Mouse (Mus musculus) hindbrain, postnatal 0 days (tissue): Measurements from ENCODE around the gene Zfp276. TPM values are rescaled to one million over a fixed set of nuclear protein-coding genes. Genes with fewer than 3 reads are reported as not detected.

ENCODE experiments used
- ATAC-seq: fragments of 200-750 bp; cut with Nextera tagmentation; 2 replicates; pipeline ENCODE4 v1.8.0; 2017; ENCODE audit warnings: mild to moderate bottlenecking, moderate TSS enrichment, moderate library complexity
- DNase-seq: peaks from one replicate; pipeline ENCODE4 v3.0.0-alpha.2; 2015; ENCODE audit warnings: low spot score
- H3K27ac ChIP-seq: fragments of 300-500 bp; sonication (generic); 2 replicates; pipeline ENCODE4 v1.5.1; 2014; ENCODE audit warnings: mild to moderate bottlenecking
- H3K27me3 ChIP-seq: fragments of 300-500 bp; sonication (generic); 2 replicates; pipeline ENCODE4 v1.6.1; 2014; ENCODE audit warnings: low read length, mixed read lengths; ENCODE audit not compliant: insufficient read depth
- H3K36me3 ChIP-seq: fragments of 300-500 bp; sonication (generic); 2 replicates; pipeline ENCODE4 v1.6.1; 2014; ENCODE audit warnings: low read length, mixed read lengths; ENCODE audit not compliant: insufficient read depth
- H3K4me1 ChIP-seq: fragments of 300-500 bp; sonication (generic); 2 replicates; pipeline ENCODE4 v1.6.1; 2014; ENCODE audit warnings: antibody characterized with exemption, low read length, mixed read lengths; ENCODE audit not compliant: insufficient read depth
- H3K4me2 ChIP-seq: fragments of 300-500 bp; sonication (generic); 2 replicates; pipeline ENCODE4 v1.6.1; 2014; ENCODE audit warnings: low read depth, mild to moderate bottlenecking, low read length, moderate library complexity, mixed read lengths
- H3K4me3 ChIP-seq: fragments of 300-500 bp; sonication (generic); 2 replicates; pipeline ENCODE4 v1.5.1; 2014; ENCODE audit warnings: low read length
- H3K9ac ChIP-seq: fragments of 300-500 bp; sonication (generic); replicated peaks from 2 replicates; pipeline ENCODE4 v1.6.1; 2014; ENCODE audit warnings: mild to moderate bottlenecking, low read length, moderate library complexity, mixed read lengths
- H3K9me3 ChIP-seq: fragments of 300-500 bp; sonication (generic); 2 replicates; pipeline ENCODE4 v1.6.1; 2016; ENCODE audit warnings: low read length, mixed read lengths
- CTCF ChIP-seq: IDR thresholded peaks from 2 replicates; pipeline ENCODE4 v1.5.1; 2016; ENCODE audit warnings: antibody characterized with exemption, control low read depth, low read depth
- WGBS: fragments of 180-500 bp; shearing (Covaris S2); extraction: QIAGEN DNeasy Blood & Tissue Kit; methylation state at CpG from one replicate; pipeline ENCODE4 v1.1.7; 2014; 5-methylcytosine and 5-hydroxymethylcytosine counted together
- polyA plus RNA-seq: library from polyadenylated mRNA; unstranded; fragments of >200 nt; fragmentation: Nextera tagmentation; extraction: Ambion mirVana; gene quantifications from 2 replicates; pipeline ENCODE4 v1.2.1, GENCODE M21; 2015
- total RNA-seq: library from RNA; depleted of rRNA; stranded (reverse); fragments of >200 nt; gene quantifications from 2 replicates; pipeline ENCODE4 v1.2.3, GENCODE M21; 2014

Zfp276 gene
- total and polyA plus RNA-seq, 2 experiments from 2014 or later, result 16.9 to 42.9 TPM

DNA sequence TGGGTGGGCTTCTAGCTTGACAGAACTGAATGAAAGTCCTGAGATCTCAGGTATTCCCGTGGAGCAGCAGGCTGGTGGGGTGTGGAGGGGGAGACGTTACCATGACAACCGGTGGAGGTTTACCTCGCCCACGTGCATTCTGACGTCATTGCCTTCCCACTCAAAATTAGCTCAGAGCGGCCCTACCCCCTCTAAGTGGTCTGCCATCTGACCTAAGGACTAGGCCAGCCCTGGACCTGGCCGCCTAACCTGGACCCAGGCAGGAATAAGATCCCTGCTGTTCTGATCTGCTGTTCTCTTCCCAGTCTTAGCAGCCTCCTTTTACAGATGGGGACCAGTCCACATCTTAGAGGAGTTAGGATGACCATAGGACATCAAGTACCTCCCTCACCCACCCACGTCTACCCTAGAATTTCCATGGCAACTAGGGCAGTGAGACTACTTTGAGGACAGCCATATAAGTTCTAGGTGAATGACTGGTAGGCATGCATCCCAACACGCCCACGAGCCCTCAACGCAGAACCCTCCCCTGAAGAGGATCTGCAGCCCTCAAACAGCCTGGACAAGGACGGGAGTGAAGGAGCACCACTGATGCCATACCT is 19.0 kb upstream of the Zfp276 start:
- H3K4me3 ChIP-seq, result peak overlapping the region; percentile 57
- H3K9me3 ChIP-seq, result no peaks in the 10 kb centered on the region
- H3K27ac ChIP-seq, result peak overlapping the region; percentile 68; the same call in 1 of the 2 replicates
- TF ChIP-seq CTCF, result no peak
- no peaks in the 10 kb centered on the region for H3K36me3 ChIP-seq
- H3K9ac ChIP-seq, result peak overlapping the region; percentile 74
- H3K27me3 ChIP-seq, result no peaks in the 10 kb centered on the region
- ATAC-seq (peak; percentile 27; the same call in 1 of the 2 replicates), DNase-seq (peak; percentile 68)
- H3K4me2 ChIP-seq, result peak overlapping the region; percentile 92
- H3K4me1 ChIP-seq, result peaks cover 15% of the 10 kb centered on the region
- WGBS, result 30% methylated on average over 13 of the region's 13 CpGs

DNA sequence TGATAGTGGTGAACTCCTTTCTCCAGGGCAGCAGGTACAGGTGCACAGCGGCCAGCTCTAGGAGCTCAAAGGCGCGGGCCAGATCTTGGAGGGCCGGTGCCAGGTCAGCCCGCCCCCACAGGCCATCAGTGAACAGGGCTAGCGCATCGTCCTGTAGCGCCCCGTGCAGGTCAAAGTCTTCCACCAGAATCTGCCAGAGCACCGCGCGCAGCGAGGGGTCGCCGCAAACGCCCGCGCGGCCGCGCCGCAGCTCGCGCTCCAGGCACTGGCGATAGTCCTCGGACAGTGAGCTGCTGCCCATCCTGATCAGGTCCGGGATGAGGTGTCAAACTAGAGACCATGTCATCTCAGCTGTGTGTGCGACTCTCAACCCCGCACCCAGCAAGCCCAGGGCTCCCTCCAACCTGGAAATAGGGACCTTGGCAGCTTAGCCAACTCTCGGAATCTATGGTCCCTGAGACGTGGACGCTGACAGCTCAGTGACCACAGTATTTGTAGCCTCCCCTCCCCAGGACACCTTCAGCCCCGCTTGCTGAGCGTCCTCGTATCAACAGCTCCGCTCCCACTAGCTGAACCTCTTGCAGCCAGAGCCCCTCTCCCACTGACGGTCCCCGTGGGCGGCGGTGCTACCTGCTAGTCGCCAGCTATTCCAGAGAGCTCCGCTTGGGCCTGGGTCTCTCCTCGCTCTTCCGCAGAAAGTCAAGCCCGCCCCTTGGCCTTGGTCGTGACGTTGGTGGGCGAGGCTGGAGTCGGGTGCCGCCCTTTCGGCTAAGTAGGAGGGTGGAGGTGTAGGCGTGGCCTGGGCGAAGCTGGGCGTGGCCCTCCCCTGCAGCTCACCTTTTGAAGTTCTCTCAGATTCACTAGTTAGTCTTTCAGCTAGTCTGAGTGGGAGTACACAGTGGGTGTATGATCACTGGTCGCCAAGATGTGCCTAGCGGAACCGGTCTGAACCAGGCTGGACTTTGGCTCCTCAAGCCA is 18.2 kb upstream of the Zfp276 start, which contains the start of gene Spata2l:
TSS of gene Spata2l (minus strand) at position 714 of the 978 bp plus-strand sequence.
- Histone ChIP-seq H3K27ac (peak within 1 kb of the TSS; percentile 68), H3K4me2 (peak within 1 kb of the TSS; percentile 92), H3K9ac (peak within 1 kb of the TSS; percentile 74), H3K36me3 (no peaks in the 10 kb centered on the region), H3K27me3 (no peaks in the 10 kb centered on the region), H3K4me1 (peaks cover 15% of the 10 kb centered on the region), H3K4me3 (peak within 1 kb of the TSS; percentile 57), H3K9me3 (no peaks in the 10 kb centered on the region)
- TF ChIP-seq CTCF, result peak; percentile 42
- WGBS, result 1% methylated on average over 57 of the region's 57 CpGs
- peak; percentile 80 for ATAC-seq
- DNase-seq, result peak; percentile 88

DNA sequence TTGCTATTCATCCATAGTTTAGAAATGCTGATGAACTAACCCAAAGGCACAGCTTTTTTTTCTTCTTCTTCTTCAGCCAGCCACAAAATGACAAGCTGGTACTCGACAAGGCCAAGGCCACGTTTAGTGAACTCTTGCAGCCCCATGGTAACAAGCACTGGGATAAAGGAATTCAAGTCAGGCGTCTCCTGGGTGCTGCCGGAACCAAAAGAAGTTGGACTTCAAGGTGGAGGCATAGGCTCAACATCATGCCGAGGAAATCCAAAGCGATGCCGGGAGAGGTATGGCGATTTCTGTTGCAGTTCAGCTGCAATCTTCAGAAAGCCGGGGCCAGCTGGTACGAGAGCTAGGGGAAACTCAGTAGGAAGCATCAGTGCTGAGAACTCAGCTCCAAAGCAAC is 14.6 kb upstream of the Zfp276 start:
- 74% methylated on average over 10 of the region's 10 CpGs for WGBS
- H3K27ac ChIP-seq, result no peak overlapping the region
- no peaks in the 10 kb centered on the region for H3K9me3 ChIP-seq
- no peak for DNase-seq
- TF ChIP-seq CTCF, result no peak
- peaks cover 15% of the 10 kb centered on the region for H3K4me1 ChIP-seq
- peaks cover 20% of the 10 kb centered on the region for H3K36me3 ChIP-seq
- no peak overlapping the region for H3K4me3 ChIP-seq
- ATAC-seq, result no peak
- H3K4me2 ChIP-seq, result no peak overlapping the region
- H3K9ac ChIP-seq, result no peak overlapping the region
- H3K27me3 ChIP-seq, result no peaks in the 10 kb centered on the region

DNA sequence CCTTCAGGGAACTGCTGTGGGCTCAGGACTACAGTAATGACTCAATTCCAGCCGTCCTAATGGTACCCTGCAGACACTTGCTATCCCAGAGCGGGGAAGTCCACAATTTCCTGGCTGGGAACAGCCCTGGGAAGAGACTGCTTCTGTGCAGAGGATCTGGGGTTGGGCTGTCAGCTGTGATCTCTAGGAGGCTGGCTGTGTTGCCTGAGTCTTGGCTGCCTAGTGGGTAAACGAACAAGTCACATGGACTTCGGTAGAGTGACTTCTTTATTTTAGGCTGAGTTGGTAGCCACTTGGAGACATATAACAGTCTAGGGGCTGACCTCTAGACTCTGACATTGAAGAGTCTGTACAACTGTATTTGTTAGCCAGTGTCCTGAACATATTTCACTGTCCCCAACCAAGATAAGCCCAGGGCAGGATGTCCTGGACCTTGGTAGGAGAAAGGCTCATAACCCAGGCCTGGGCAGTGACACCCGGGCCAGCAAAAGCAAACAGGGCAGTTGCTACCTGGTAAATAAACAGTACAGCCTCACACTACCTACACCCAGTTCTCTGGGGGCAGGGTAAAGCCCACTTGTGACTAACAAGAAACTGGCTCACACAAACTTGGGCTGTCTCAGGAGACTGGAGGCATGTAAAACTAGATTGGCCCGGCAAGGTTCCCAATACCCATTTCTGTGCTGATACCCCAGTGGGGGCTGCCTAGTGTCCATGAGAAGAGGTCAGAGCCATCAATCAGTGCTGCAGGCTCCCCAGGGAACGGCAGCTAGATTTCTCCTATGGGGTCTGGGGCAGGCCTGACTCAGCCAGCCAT is 11.7 kb upstream of the Zfp276 start:
- DNase-seq (no peak), ATAC-seq (no peak)
- Histone ChIP-seq H3K27me3 (no peaks in the 10 kb centered on the region), H3K9me3 (no peaks in the 10 kb centered on the region), H3K4me1 (no peaks in the 10 kb centered on the region), H3K4me2 (no peak overlapping the region), H3K36me3 (peaks cover 47% of the 10 kb centered on the region), H3K27ac (no peak overlapping the region), H3K9ac (no peak overlapping the region), H3K4me3 (no peak overlapping the region)
- no peak for TF ChIP-seq CTCF
- WGBS, result 87% methylated on average over 7 of the region's 7 CpGs

DNA sequence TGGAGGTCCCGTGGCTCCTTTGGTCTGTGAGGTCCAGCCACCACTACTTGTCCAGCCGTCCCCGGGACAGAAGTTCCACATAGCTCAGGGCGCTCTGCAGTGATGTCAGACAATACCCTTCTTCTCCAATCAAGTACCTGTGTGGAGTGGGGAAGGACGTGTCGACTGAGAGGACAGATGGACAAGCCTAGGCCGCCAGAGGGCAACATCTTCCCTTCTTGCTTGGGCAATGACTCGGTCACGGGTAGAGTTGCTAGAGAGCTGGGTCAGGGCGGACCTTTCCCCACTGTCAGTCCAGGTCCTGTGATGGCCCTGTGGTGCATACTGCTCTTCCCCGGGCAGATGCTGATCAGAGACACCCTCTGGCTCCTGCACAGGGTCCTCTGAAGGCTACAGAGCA is 10.9 kb upstream of the Zfp276 start:
- Histone ChIP-seq H3K27ac (no peak overlapping the region), H3K36me3 (peaks cover 54% of the 10 kb centered on the region), H3K9me3 (no peaks in the 10 kb centered on the region), H3K4me2 (no peak overlapping the region), H3K4me1 (no peaks in the 10 kb centered on the region), H3K4me3 (no peak overlapping the region), H3K27me3 (no peaks in the 10 kb centered on the region), H3K9ac (no peak overlapping the region)
- WGBS, result 75% methylated on average over 11 of the region's 11 CpGs
- no peak for TF ChIP-seq CTCF
- DNase-seq (no peak), ATAC-seq (no peak)

DNA sequence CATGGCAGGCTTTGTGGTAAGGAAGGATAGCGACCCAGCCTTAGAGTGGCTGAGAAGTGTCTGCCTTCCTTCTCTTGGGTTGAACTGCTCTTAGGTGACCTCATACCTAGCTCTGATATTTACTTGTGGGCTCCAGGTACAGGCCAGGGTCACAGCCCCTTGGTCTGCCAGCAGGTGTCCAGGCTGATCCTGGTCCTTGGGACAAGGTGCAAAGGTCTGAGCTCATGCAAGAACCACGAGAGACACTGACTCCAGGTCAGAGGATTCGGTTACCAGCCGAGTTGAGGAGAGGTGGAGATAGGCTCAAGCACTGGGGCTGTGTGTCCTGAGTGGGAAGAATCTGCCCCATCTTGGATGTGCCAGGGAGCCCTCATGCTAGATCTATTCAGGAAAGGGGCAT is 9.6 kb upstream of the Zfp276 start:
- WGBS, result 92% methylated on average over 4 of the region's 4 CpGs
- Histone ChIP-seq H3K4me1 (no peaks in the 10 kb centered on the region), H3K4me2 (no peak overlapping the region), H3K27ac (no peak overlapping the region), H3K9ac (no peak overlapping the region), H3K36me3 (peaks cover 66% of the 10 kb centered on the region), H3K27me3 (no peaks in the 10 kb centered on the region), H3K9me3 (no peaks in the 10 kb centered on the region), H3K4me3 (no peak overlapping the region)
- ATAC-seq, result no peak
- no peak for DNase-seq
- TF ChIP-seq CTCF, result no peak
